Mouse (Mus musculus) intestine, embryonic 14.5 days (tissue): Measurements from ENCODE around the gene Znrf2. TPM values are rescaled to one million over a fixed set of nuclear protein-coding genes. Genes with fewer than 3 reads are reported as not detected.

Experiments used
- ATAC-seq: fragments of 200-750 bp; cut with Nextera tagmentation; replicated peaks from 2 replicates; pipeline ENCODE4 v1.8.0; 2017; ENCODE audit warnings: low read depth, moderate number of reproducible peaks, moderate TSS enrichment, moderate library complexity; ENCODE audit not compliant: low FRiP score, low TSS enrichment
- DNase-seq: peaks from one replicate; pipeline ENCODE4 v3.0.0-alpha.2; 2018; ENCODE audit warnings: low spot score
- H3K27ac ChIP-seq: fragments of 300-500 bp; sonication (generic); 2 replicates; pipeline ENCODE4 v1.5.1; 2014; ENCODE audit warnings: low read depth, mild to moderate bottlenecking, control low read depth
- H3K27me3 ChIP-seq: fragments of 300-500 bp; sonication (generic); replicated peaks from 2 replicates; pipeline ENCODE4 v1.6.1; 2014; ENCODE audit warnings: low read length, control low read depth; ENCODE audit not compliant: control insufficient read depth, insufficient read depth
- H3K36me3 ChIP-seq: fragments of 300-500 bp; sonication (generic); 2 replicates; pipeline ENCODE4 v1.6.1; 2014; ENCODE audit warnings: low read length, control low read depth; ENCODE audit not compliant: control insufficient read depth, insufficient read depth
- H3K4me1 ChIP-seq: fragments of 300-500 bp; sonication (generic); replicated peaks from 2 replicates; pipeline ENCODE4 v1.6.1; 2014; ENCODE audit warnings: low read length, control low read depth, mixed read lengths; ENCODE audit not compliant: control insufficient read depth, insufficient read depth
- H3K4me2 ChIP-seq: fragments of 300-500 bp; sonication (generic); 2 replicates; pipeline ENCODE4 v1.6.1; 2014; ENCODE audit warnings: low read length
- H3K4me3 ChIP-seq: fragments of 300-500 bp; sonication (generic); 2 replicates; pipeline ENCODE4 v1.5.1; 2014; ENCODE audit warnings: low read depth, low read length, control low read depth, mixed read lengths
- H3K9ac ChIP-seq: fragments of 300-500 bp; sonication (generic); 2 replicates; pipeline ENCODE4 v1.6.1; 2014; ENCODE audit warnings: mild to moderate bottlenecking, low read length
- H3K9me3 ChIP-seq: fragments of 300-500 bp; sonication (generic); 2 replicates; pipeline ENCODE4 v1.6.1; 2016; ENCODE audit warnings: low read length, control low read depth; ENCODE audit not compliant: control insufficient read depth
- WGBS: fragments of 180-500 bp; shearing (Covaris S2); extraction: QIAGEN DNeasy Blood & Tissue Kit; methylation state at CpG from one replicate; pipeline ENCODE4 v1.1.7; 2014; 5-methylcytosine and 5-hydroxymethylcytosine counted together
- polyA plus RNA-seq: library from polyadenylated mRNA; unstranded; fragments of >200 nt; fragmentation: Nextera tagmentation; extraction: Ambion mirVana; gene quantifications from 2 replicates; pipeline ENCODE4 v1.2.1, GENCODE M21; 2014

The Znrf2 gene
- polyA plus RNA-seq, 1 experiment from 2014 or later: 6.3 TPM

GRCm38 (mm10) chr6:54811546-54812250 is 5.0 kb upstream of the Znrf2 start:
- Histone ChIP-seq H3K4me1 (peaks cover 17% of the 10 kb centered on the region; the same call in 1 of the 2 replicates), H3K9ac (no peak overlapping the region), H3K27me3 (no peaks in the 10 kb centered on the region), H3K4me2 (no peak overlapping the region), H3K36me3 (no peaks in the 10 kb centered on the region), H3K9me3 (no peaks in the 10 kb centered on the region), H3K4me3 (no peak overlapping the region), H3K27ac (no peak overlapping the region)
- 62% methylated on average over 11 of the region's 11 CpGs for WGBS
- DNase-seq (peak; percentile 57), ATAC-seq (no peak)

GRCm38 (mm10) chr6:54812276-54812675 is 4.4 kb upstream of the Znrf2 start:
- H3K36me3 ChIP-seq: no peaks in the 10 kb centered on the region
- ATAC-seq: no peak
- no peak overlapping the region for H3K4me3 ChIP-seq
- no peak overlapping the region for H3K9ac ChIP-seq
- no peaks in the 10 kb centered on the region for H3K9me3 ChIP-seq
- no peak overlapping the region for H3K4me2 ChIP-seq
- 64% methylated on average over 6 of the region's 6 CpGs for WGBS
- DNase-seq: no peak
- no peaks in the 10 kb centered on the region for H3K27me3 ChIP-seq
- H3K4me1 ChIP-seq: peaks cover 17% of the 10 kb centered on the region; the same call in 1 of the 2 replicates
- no peak overlapping the region; the same call in 1 of the 2 replicates for H3K27ac ChIP-seq

DNA sequence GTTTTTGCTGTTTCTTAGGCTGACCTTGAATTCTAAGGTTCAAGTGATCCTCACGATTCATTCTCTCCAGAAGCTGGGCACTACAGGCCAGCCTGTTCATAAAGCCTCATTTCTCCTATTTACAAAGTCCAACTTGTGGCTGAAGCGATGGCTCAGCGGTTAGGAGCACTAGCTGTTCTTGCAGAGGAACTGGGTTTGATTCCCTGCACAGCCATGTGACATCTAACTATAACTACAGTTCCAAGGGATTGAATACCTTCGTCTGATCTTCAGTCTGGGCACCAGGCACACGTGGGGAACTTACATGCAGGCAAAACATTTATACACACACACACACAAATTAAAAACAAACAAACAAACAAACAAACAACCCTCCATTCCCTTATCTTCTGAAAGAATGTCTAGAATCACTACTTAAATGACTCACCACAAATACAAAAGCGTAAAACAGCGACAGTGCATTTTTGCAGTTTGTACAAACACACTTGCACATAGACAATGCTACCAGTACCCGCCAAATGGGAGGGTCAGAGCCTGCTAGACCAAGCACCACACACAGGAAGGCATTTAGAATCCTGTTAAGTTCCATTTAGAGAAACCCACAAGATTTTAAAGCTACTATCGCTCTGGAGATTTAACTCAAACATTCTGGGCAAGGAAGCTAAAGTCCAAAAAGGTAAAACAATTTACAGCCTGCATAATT is 1.1 kb upstream of the Znrf2 start:
- Histone ChIP-seq H3K9me3 (no peaks in the 10 kb centered on the region), H3K9ac (no peak overlapping the region), H3K27me3 (no peaks in the 10 kb centered on the region), H3K4me2 (peak overlapping the region; percentile 76), H3K4me1 (peaks cover 30% of the 10 kb centered on the region), H3K36me3 (no peaks in the 10 kb centered on the region), H3K27ac (peak overlapping the region; percentile 23; the same call in 1 of the 2 replicates), H3K4me3 (no peak overlapping the region)
- DNase-seq (peak; percentile 50), ATAC-seq (no peak)
- WGBS: 78% methylated on average over 9 of the region's 9 CpGs

GRCm38 (mm10) chr6:54817266-54817767 is 601 bp downstream of the Znrf2 start:
- peak overlapping the region; percentile 76 for H3K4me2 ChIP-seq
- H3K27ac ChIP-seq: peak overlapping the region; percentile 95
- DNase-seq (peak; percentile 89), ATAC-seq (peak; percentile 60)
- no peaks in the 10 kb centered on the region for H3K36me3 ChIP-seq
- H3K27me3 ChIP-seq: no peaks in the 10 kb centered on the region
- no peaks in the 10 kb centered on the region for H3K9me3 ChIP-seq
- WGBS: under 1% methylated on average over 38 of the region's 39 CpGs
- peaks cover 26% of the 10 kb centered on the region for H3K4me1 ChIP-seq
- peak overlapping the region; percentile 70 for H3K4me3 ChIP-seq
- peak overlapping the region; percentile 89 for H3K9ac ChIP-seq

DNA sequence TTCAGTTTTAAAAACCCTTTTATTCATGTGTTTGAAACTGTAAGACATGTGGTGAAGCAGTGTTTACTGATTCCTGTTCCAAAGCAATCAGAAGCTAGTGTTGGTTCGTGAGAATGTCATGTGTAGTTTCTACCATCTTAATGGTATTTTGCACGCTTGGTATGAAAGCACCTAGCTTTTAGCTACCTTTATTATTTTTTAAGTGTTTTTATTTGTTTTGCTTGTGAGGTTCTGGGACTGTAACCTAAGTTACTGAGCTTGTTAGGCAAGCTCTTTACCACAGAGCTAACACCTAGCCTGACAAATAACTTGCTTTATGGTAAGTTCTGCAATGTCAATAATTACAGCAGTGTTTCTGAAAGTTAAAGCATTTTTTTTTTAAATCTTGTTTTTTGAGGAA is 1.7 kb downstream of the Znrf2 start:
- Histone ChIP-seq H3K4me2 (peak overlapping the region; percentile 76), H3K4me1 (peaks cover 20% of the 10 kb centered on the region), H3K9ac (no peak overlapping the region), H3K27me3 (no peaks in the 10 kb centered on the region), H3K9me3 (no peaks in the 10 kb centered on the region), H3K4me3 (peak overlapping the region; percentile 70), H3K27ac (no peak overlapping the region), H3K36me3 (no peaks in the 10 kb centered on the region)
- WGBS: 51% methylated on average over 2 of the region's 2 CpGs
- no peak for DNase-seq
- no peak for ATAC-seq

GRCm38 (mm10) chr6:54819272-54819671 is 2.6 kb downstream of the Znrf2 start:
- Histone ChIP-seq H3K9me3 (no peaks in the 10 kb centered on the region), H3K4me2 (peak overlapping the region; percentile 1; the same call in 1 of the 2 replicates), H3K4me3 (no peak overlapping the region), H3K4me1 (peaks cover 20% of the 10 kb centered on the region), H3K27ac (no peak overlapping the region), H3K36me3 (no peaks in the 10 kb centered on the region), H3K9ac (no peak overlapping the region), H3K27me3 (no peaks in the 10 kb centered on the region)
- no peak for ATAC-seq
- no peak for DNase-seq
- 46% methylated on average over 4 of the region's 4 CpGs for WGBS

- H3K27me3 ChIP-seq: no peaks in the 10 kb centered on the region
- no peaks in the 10 kb centered on the region for H3K36me3 ChIP-seq
- no peaks in the 10 kb centered on the region for H3K9me3 ChIP-seq
- H3K9ac ChIP-seq: no peak overlapping the region
- ATAC-seq (no peak), DNase-seq (no peak)
- H3K27ac ChIP-seq: no peak overlapping the region
- WGBS: 68% methylated on average over 3 of the region's 3 CpGs
- H3K4me3 ChIP-seq: no peak overlapping the region
- peaks cover 20% of the 10 kb centered on the region for H3K4me1 ChIP-seq
- H3K4me2 ChIP-seq: no peak overlapping the region
Observed at GRCm38 (mm10) chr6:54819746-54820145, 3.0 kb downstream of the Znrf2 start.

- H3K4me2 ChIP-seq: no peak overlapping the region
- no peak overlapping the region for H3K27ac ChIP-seq
- WGBS: 70% methylated on average over 4 of the region's 4 CpGs
- no peak overlapping the region for H3K9ac ChIP-seq
- H3K9me3 ChIP-seq: no peaks in the 10 kb centered on the region
- H3K4me3 ChIP-seq: no peak overlapping the region
- DNase-seq (no peak), ATAC-seq (no peak)
- H3K4me1 ChIP-seq: peaks cover 20% of the 10 kb centered on the region
- H3K36me3 ChIP-seq: no peaks in the 10 kb centered on the region
- no peaks in the 10 kb centered on the region for H3K27me3 ChIP-seq
Observed at GRCm38 (mm10) chr6:54822348-54822747, 5.6 kb downstream of the Znrf2 start.
